Mouse (Mus musculus): ENCODE measurements at regions not wholly inside any gene's neighbourhood (a gene's known extent, or its start where the extent isn't known, plus 50 kb on each side); places are given as distances from the start of the nearest gene placed in this dataset.

DNA sequence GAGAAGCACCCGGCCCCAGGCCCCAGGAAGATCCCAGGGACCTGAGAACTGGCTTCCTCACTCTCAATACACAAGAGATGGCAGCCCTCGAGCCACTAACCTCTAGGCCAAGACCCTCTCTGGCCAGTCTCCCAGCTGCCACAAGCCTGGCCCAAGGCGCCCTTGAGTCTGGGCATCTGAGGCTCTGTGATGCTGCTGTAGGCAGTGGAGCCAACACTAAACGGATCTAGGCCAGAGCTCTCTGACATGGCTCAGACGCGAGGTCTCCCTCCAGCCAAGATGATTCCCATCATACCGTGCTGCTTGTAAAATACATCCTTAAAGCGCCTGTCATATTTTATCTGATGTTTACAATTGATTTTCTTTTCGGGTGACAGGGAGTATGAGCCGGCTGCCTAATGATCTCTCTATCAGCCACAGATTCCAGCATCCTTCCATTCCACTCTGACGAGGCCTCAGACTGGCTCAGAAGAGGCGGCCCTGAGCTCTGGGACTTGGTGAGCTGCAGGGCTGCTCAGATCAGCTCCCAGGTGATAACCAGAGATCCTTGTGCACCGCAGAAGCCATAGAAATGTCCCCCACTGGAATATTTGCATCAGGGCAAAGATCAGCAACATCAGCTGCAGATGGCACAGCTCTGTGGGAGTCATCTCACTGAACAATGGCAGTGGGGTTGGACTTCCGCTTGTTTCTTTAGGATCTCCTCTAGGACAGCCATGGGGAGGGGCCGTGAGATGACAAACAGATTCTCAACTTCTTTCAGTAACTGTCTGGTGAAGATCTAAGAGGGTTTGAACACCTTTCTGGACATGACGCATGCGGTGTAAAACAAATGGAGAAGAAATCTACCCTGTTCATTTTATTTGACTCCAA is 60.1 kb upstream of the Zfp423 start:
- Histone ChIP-seq H3K4me3 (no peak overlapping the region), H3K27me3 (no peaks in the 10 kb centered on the region), H3K9me3 (replicated peaks) (no peaks in the 10 kb centered on the region; the same call in 1 of the 2 replicates), H3K27ac (no peak overlapping the region), H3K36me3 (ENCODE audit: poor library complexity, severe bottlenecking) (no peaks in the 10 kb centered on the region), H3K4me1 (peaks cover 8% of the 10 kb centered on the region; the same call in 1 of the 2 replicates), H3K9ac (no peak overlapping the region), H3K4me2 (no peak overlapping the region)
- WGBS: 80% methylated on average over 17 of the region's 17 CpGs
- no peak for ATAC-seq

DNA sequence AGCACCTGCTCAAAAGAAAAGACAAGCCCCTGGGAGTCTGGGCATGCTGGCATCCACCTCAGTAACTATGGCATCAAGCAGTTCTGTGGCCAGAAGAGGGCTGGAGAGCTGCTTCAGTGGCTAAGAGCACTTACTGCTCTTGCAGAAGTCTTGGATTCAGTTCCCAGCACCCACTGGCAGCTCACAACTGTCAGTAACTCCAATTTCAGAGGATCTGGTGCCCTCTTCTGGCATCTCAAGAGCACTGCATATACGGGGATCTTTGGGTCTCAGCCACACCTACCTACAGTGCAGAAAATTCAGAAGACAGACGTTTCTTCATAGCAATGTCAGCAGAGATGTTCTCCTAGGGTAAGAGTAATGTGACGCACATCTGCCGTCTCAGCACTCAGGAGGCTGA is 59.1 kb upstream of the Zfp423 start:
- WGBS: 92% methylated on average over 4 of the region's 4 CpGs
- peaks cover 8% of the 10 kb centered on the region; the same call in 1 of the 2 replicates for H3K4me1 ChIP-seq

DNA sequence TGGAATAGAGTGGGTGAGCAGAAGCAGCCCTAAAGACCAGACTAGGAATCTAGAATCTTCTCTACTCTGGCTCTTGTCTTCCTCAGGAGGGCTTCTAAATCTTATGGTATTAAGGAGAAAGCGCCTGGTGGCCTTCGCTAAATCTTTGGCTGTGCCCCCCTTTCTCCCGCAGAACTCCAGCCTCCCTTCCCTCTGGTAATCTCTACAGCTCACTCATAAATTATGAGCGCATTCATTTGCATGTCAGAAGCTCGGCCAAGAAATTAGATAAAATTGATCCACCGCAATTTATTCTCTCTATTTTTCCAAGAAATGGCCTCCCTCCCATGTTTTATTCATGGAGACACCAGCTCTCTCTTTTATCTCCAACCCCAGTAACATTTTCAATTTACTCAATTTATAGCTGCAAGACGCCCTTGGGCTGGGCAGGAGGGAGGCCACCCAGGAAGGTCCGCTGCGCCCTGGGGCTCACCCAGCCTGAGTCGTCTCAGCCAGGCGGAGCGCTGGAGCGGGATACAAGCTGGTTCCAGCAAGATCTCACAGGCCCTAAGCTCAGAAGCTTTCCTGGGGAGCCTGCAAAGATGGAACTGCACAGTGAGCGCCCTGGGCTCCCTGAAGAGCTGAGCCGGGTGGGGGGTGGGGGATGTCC is 52.9 kb upstream of the Zfp423 start:
- ATAC-seq: peak; percentile 73
- Histone ChIP-seq H3K36me3 (ENCODE audit: poor library complexity, severe bottlenecking) (no peaks in the 10 kb centered on the region), H3K9ac (no peak overlapping the region), H3K4me2 (no peak overlapping the region), H3K4me3 (no peak overlapping the region), H3K27me3 (no peaks in the 10 kb centered on the region), H3K4me1 (peaks cover 11% of the 10 kb centered on the region; the same call in 1 of the 2 replicates), H3K9me3 (replicated peaks) (no peaks in the 10 kb centered on the region), H3K27ac (no peak overlapping the region)
- 51% methylated on average over 15 of the region's 15 CpGs for WGBS

More for the DNA sequence above, 59.1 kb upstream of the Zfp423 start:
- Histone ChIP-seq H3K27me3 (no peaks in the 10 kb centered on the region), H3K9ac (no peak overlapping the region), H3K4me2 (no peak overlapping the region), H3K27ac (no peak overlapping the region), H3K36me3 (ENCODE audit: poor library complexity, severe bottlenecking) (no peaks in the 10 kb centered on the region), H3K4me3 (no peak overlapping the region), H3K9me3 (replicated peaks) (no peaks in the 10 kb centered on the region; the same call in 1 of the 2 replicates)
- no peak for ATAC-seq

DNA sequence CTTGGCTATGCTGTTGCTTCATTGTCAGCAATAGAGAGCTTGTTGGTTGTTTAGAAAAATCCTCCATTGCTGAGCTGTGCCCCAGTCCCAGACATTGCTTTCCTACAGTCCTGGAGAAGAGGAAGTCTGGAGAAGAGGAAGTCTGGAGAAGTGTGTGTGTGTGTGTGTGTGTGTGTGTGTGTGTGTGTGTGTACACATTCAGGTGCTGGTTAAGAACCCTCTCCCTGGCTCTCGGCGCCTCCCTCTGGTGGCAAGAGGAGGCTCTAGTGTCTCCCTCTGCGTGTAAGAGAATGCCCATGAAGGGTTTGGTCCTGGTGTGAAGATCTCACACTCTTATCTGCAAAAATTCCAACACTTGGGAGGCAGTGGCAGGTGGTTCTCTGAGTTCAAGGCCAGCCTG is 51.2 kb upstream of the Zfp423 start:
- Histone ChIP-seq H3K36me3 (ENCODE audit: poor library complexity, severe bottlenecking) (no peaks in the 10 kb centered on the region), H3K27me3 (no peaks in the 10 kb centered on the region), H3K4me3 (no peak overlapping the region), H3K27ac (no peak overlapping the region), H3K9me3 (replicated peaks) (no peaks in the 10 kb centered on the region), H3K4me2 (no peak overlapping the region), H3K9ac (no peak overlapping the region), H3K4me1 (peaks cover 11% of the 10 kb centered on the region; the same call in 1 of the 2 replicates)
- no peak for ATAC-seq
- WGBS: 44% methylated on average over 3 of the region's 3 CpGs

DNA sequence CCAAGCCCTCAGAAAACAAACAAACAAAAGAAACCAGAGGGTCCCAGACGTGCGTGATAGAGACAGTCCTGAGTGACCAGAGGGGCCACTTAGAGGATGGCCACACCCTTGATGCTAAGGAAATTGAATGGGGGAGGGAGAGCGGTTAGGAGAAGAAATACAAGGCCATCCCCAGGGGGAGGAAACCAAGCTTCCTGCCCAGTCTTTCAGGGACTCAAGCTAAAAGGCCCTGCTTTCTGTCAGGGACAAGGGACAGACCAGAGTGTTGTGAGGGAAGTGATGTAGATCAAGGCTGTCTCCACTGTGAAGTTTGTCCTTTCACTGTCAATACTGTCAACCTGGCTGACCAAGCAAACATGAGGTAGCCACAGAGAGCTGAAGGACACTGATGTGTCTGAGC is 50.5 kb upstream of the Zfp423 start:
- Histone ChIP-seq H3K9ac (no peak overlapping the region), H3K9me3 (replicated peaks) (no peaks in the 10 kb centered on the region), H3K27ac (no peak overlapping the region), H3K4me2 (no peak overlapping the region), H3K4me1 (peaks cover 11% of the 10 kb centered on the region; the same call in 1 of the 2 replicates), H3K4me3 (no peak overlapping the region), H3K36me3 (ENCODE audit: poor library complexity, severe bottlenecking) (no peaks in the 10 kb centered on the region), H3K27me3 (no peaks in the 10 kb centered on the region)
- ATAC-seq: no peak
- 76% methylated on average over 3 of the region's 3 CpGs for WGBS

All from forebrain, embryonic 13.5 days (tissue).